Mouse (Mus musculus): ENCODE results near the gene Mvp. TPM values are rescaled to one million over a fixed set of nuclear protein-coding genes. Genes with fewer than 3 reads are reported as not detected.

Mvp gene
- total RNA-seq, 1 experiment from 2014 or later: 111 TPM

DNA sequence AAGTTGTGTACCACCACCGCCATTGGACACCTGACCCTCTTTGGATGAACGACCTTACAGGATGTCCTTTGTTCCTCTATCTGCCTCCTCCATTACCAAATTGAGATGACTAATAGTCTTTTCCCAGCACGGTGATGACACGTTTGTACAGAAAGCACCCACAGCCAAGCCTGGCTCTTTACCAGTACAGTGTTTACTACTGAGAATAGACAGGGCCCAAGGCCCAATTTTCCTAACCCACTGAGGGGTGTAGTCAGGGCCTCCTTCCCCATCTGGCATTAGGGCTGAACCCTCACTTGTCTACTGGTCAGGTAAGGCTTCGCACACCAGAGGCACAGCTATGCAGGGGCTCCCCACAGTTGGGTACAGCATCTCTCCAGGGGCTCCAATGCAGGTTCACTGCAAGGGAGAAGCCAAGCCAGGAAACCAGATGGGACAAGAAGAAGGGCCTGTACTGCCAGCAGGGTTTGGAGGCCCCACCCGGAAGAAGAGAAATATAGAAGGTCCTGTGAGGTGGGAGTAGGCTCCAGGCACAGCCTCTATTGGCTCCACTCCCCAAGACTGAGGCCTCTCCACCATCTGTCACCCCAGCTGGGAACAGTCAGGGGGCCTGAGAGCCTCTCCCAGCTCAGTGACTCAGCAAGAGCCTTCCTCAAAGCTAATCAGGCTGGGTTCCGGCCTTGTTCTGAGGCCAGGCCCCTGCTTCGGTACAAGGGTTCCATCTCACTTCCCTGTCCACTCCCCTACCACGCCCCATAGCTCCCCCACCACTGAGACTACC, 6.0 kb downstream of the Mvp start:
- ATAC-seq (replicated peaks; ENCODE audit: insufficient number of reproducible peaks, low FRiP score, low TSS enrichment, poor library complexity, severe bottlenecking): peak; percentile 91

DNA sequence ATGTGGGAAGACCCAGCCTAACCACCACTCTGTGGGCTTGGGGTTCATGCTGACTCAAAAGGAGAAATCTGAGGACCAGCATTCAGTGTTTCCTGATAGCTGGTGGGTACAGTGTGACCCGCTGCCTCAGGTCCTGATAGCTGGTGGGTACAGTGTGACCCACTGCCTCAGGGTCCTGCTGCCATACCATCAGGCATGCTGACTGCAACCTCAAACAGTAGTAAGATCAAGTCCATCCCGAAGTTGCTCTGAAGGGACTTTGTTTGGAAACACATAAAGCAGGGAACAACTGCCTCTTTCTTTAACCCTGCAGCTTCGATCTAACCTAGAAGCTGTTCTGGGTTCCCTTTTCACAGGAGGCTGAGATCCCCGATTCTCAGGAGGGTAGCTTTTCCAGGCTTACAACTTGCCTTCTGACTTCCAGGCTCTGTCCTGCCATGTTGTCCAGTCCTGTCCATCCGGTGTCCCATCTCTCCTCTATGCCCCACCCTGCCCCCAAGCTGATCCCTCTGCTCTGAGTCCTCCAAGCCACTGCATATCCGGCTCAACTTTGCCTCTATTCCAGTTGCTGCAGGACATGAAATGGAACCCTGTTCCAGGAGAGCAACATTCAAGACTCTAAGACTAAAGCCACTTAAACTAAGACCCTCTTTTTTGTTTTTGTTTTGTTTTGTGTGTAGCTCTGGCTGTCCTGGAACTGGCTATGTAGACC, 7.0 kb downstream of the Mvp start:
- ATAC-seq (replicated peaks; ENCODE audit: insufficient number of reproducible peaks, low FRiP score, low TSS enrichment, poor library complexity, severe bottlenecking): no peak

DNA sequence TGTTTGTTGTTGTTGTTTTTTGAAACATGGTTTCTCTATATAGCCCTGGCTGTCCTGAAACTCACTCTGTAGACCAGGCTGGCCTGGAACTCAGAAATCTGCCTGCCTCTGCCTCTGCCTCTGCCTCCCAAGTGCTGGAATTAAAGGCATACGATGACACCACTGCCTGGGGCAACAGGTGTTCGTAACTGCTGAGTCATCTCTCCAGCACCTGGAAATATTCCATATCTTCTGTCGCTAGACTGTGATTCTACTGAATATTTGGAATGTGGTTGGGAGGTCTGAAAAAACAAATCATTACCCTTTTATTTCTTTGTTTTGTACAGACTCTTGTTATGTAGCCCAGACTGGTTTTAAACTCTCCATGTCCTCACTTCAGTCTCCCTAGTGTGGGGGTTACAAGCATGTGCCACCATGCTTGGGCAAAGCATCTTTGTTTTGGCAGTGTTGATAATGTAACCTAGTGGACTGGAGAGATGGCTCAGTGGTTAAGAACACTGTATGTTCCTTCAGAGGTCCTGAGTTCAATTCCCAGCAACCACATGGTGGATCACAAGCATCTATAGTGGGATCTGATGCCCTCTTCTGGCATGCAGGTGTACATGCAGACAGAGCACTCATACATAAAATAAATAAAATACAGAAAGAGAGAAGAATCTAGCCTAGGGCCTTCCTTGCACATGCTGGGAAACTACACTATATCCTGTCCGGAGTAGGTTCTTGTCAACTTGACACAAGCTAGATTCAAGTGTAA, 10.1 kb downstream of the Mvp start:
- no peak for ATAC-seq (replicated peaks; ENCODE audit: insufficient number of reproducible peaks, low FRiP score, low TSS enrichment, poor library complexity, severe bottlenecking)

DNA sequence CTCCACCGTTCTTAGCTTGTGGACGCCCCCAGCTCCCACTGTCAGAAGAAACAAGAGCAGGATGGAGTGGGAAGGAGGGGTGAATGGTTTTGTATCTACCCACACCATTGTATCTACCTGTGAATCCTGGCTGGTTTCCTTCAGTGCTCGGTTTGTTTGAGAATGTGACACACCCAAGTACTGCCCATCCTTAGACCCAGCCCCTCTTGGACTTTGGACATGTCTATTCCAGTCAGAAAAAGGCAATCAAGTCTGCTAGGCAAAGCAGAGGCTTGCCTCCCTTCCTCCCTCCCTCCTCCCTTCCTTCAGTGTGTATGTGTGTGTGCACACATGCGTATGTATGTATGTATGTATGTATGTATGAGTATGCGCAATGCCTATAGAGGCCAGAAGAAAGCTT, 10.8 kb downstream of the Mvp start:
- no peak for ATAC-seq (replicated peaks; ENCODE audit: insufficient number of reproducible peaks, low FRiP score, low TSS enrichment, poor library complexity, severe bottlenecking)

DNA sequence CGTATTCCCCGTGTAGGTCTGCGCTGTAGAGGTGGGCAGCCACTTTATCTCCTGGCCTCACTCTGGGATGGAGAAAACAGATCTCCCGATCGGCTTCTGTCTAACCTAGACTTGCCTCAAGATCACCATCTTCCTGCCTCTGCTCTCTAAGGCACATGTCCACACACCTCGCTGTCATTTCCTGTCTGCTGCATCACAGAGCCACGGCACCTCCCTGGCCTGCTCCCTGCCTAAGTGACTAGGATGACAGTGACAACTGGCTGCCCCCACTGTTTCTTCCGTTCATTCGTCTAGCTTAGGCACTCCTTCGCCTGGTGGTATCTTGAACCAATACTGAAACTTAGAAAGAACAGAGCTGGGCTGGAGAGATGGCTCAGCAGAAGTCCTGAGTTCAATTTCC, 14.9 kb downstream of the Mvp start:
- no peak for ATAC-seq (replicated peaks; ENCODE audit: insufficient number of reproducible peaks, low FRiP score, low TSS enrichment, poor library complexity, severe bottlenecking)

DNA sequence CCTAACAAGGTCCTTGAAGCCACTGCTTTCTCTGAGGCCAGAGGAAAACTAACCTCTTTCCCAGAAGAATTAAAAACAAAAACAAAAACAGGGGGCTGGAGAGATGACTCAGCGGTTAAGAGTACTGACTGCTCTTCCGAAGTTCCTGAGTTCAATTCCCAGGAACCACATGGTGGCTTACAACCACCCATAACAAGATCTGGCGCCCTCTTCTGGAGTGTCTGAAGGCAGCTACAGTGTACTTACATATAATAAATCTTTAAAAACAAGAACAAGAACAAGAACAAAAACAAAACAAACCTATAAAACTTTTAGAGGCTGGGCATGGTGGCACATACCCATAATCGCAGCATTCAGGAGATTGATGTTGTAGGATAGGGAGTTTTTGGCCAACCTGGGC, 18.0 kb downstream of the Mvp start:
- ATAC-seq (replicated peaks; ENCODE audit: insufficient number of reproducible peaks, low FRiP score, low TSS enrichment, poor library complexity, severe bottlenecking): no peak

DNA sequence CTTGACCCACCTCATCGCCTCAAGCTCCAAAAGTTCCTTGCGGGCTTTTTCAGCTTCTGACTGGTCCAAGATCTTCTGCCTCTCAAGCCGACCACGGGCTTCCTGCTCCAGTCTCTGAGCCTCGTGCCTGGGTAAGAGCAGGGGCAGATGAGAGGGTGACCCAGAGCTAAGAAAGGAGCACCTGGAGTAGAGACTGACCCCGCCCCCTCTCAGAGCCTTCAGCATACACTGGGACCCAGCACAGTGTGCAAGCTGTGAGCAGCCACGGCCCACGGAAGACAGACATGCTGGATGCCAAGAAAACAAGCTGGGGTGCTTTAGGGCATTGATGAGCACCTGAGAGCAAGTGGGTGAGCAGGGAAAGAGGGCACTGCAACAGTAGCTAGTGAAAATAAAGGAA, 25.6 kb downstream of the Mvp start:
- ATAC-seq (replicated peaks; ENCODE audit: insufficient number of reproducible peaks, low FRiP score, low TSS enrichment, poor library complexity, severe bottlenecking): no peak

DNA sequence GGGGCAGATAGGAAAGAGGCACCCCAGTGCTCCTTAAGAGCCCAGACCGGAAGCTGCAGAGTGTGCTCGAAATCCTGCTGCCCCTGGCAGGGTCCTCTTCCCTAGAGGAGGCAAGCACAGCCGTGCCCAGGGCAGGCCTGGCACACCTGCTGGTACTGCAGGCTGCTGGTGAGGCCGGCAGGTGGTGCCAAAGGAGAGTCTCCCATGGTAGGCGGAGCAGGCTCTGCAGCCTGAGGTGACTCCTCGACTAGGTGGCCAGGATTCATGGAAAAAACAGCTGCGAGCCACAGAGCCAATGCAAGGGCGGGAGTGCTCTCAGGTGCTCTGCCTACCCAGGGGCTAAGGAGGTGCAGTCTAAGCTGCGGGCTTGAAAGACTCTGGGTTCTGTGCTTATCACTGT, 28.1 kb downstream of the Mvp start:
- ATAC-seq (replicated peaks; ENCODE audit: insufficient number of reproducible peaks, low FRiP score, low TSS enrichment, poor library complexity, severe bottlenecking): no peak

DNA sequence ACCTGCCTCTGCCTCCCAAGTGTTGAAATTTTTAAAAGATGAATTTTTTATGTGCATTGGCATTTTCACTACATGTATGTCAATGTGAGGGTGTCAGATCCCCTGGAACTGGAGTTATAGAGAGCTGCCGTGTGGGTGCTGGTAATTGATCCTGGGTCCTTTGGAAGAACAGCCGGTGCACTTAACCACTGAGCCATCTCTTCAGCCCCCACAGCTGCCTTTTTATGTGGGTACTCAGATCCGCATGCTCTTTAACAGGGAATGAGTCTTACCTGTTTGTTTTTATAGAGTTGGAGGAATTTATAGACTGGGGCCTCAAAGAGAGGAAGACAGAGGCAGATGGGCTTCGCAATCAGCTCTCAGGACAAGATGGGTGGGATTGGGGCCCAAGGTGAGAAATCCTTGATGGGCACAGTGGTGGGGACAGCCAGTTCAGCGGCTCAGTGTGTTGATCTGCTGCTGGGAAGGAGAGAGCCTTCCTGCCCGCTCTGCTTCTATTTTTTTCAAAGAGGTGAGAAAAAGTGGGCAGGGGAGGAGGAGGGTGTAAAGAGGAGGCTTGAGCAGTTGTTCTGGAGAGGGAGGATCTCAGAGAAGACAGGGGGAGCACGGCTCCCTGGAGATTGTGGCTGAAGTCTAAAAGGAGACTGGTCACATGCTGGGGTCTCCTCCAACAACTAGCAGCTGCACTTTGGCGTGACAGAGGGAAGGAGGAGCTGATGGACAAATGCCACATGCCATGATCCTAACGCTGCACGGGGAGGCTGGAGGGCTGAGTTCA, 29.6 kb downstream of the Mvp start:
- no peak for ATAC-seq (replicated peaks; ENCODE audit: insufficient number of reproducible peaks, low FRiP score, low TSS enrichment, poor library complexity, severe bottlenecking)

DNA sequence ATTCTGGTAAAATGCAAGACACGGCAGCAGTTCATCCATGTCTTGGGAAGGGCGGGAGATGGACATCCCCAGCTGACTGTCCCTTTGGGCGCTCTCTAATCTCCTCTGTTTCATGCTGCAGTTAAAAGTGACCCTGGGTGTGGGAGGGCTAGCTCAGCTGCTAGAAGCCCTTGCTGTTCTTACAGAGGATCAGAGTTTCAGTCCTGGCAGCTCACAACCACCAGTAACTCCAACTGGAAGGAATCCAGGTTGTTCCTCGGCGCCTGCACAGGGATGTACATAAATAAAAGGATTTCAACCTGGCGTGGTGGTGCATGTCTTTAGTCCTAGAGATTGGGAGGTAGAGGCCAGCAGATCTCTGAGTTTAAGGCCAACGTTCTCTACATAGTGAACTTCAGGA, 31.3 kb downstream of the Mvp start:
- no peak for ATAC-seq (replicated peaks; ENCODE audit: insufficient number of reproducible peaks, low FRiP score, low TSS enrichment, poor library complexity, severe bottlenecking)

DNA sequence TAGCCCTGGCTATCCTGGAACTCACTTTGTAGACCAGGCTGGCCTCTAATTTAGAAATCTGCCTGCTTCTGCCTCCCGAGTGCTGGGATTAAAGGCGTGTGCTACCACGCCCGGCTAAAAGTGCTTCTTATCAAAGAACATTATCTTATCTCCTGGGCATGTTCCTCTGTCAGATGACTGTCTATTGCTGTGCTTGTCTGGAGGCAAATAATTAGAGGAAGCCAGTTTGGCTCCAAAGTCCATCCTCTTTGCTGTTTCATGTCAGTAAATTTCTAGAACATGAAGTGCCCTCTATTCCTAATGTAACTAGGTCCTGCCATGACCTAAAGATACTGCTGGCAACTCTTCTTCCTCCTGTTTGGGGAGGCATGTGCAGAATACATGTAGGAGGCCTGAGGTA, 32.4 kb downstream of the Mvp start:
- no peak for ATAC-seq (replicated peaks; ENCODE audit: insufficient number of reproducible peaks, low FRiP score, low TSS enrichment, poor library complexity, severe bottlenecking)

DNA sequence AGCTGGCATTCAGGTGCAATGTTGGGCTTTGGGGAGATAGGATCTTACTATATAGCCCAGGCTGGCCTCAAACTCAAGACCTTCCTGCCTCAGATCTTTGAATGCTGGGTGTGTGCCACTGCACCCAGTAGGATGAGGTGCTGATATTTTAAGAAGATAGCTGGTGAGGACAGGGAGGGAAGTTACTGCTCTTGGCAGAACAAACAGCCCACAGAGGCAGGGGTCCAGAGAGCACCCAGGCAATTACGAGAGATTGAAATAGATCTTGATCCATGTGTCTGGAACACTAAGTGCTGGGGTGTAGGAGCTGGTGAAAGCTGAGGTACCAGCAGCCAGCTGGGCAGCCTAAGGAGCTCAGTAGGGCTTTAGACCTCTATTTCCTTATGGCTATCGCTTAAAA, 32.8 kb downstream of the Mvp start:
- ATAC-seq (replicated peaks; ENCODE audit: insufficient number of reproducible peaks, low FRiP score, low TSS enrichment, poor library complexity, severe bottlenecking): no peak

DNA sequence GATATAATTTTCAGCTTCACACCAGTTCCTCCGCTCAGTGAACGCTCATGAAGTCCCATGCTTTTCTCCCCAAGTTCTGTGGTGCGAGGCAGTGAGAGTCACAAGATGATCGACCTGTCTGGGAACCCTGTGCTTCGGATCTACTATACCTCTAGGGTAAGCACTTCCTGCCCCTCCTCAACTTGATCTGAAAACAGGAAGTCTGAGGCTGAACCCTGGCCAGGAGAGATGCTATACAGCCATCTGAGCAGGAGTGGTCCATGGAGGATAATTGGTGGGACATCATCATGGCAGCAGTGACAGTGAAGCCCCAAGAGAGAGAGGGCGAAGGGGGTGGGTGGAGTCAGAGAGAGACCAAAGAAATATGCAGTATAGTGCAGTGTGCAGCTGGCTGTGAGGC, 35.6 kb downstream of the Mvp start:
- no peak for ATAC-seq (replicated peaks; ENCODE audit: insufficient number of reproducible peaks, low FRiP score, low TSS enrichment, poor library complexity, severe bottlenecking)

DNA sequence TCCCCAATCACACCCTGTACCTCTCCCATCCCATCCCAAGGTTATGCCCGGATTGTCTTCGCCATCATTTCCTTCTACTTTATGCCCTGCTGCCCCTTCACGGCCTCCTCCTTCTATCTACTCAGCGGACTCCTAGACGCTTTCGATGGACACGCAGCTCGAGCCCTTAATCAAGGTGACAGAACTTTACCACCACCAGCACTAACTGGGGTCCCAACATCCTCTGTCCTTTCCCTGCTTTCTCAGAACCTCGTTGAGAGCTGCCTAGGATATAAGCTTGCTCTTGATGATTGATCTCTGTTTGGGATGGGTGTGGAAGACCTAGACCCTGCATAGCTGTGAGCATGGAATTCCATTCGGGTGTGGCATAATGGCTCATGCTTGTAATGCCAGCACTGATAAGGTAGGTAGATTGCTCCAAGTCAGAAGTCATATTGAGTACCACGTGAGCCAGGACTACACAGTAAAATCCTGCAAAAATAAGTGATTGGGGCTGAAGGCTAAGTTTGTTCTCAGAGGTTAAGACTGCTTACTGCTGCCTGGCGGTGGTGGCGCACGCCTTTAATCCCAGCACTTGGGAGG, 37.5 kb downstream of the Mvp start:
- ATAC-seq (replicated peaks; ENCODE audit: insufficient number of reproducible peaks, low FRiP score, low TSS enrichment, poor library complexity, severe bottlenecking): no peak

DNA sequence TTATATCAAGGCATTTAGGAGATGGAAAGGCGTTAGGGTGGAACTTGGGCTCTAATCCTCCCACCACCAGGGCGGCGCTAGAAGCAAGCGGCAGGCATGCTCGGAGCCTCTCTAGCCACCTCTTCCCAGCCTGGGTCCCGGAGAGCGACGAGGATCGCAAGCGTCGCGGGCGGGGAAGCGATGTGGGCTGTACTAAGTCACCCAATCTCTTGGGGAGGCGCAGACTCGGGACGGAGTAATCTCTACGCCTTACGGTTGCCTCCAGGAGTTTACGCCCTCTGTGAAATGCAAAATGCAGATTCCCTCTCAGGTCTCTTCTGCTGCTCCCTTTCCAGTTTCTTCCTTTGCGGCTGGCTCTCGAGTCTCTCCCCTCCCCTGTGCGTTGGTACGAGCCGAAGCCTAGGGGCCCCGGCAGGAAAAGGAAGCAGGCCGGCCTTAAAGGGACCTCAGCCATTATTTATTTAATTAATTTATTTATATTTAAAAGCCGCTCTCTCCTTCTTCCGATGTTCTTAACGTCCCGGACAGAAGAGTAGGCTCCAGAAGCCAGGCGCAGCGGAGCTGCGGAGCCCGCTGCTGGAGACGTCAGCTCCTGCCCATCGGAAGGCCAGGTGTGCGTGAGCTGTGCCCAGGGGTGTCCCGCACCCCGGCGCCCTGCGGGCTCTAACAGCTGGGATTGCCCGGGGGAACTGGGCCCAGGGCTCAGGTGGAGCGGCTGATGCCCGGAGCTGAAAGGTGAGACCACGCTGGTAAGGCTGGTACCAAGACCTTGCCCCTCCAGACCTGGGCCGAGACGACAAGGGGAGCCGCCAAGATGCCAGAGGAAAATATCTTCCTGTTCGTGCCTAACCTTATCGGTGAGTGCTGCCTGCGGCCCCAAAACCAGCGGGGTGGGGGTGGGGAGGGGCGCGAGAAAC, 38.2 kb downstream of the Mvp start, which contains the start of gene Cdiptos:
Gene Cdiptos (minus strand): TSS at position 149 of the 917 bp plus-strand sequence.
- peak; percentile 95 for ATAC-seq (replicated peaks; ENCODE audit: insufficient number of reproducible peaks, low FRiP score, low TSS enrichment, poor library complexity, severe bottlenecking)

DNA sequence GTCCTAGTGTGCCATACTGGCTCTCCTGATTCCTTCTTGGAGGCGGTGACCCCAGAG, 38.7 kb downstream of the Mvp start, which contains the start of gene Cdipt:
Gene Cdipt (plus strand): TSS at position 22 of the 57 bp plus-strand sequence.
- ATAC-seq (replicated peaks; ENCODE audit: insufficient number of reproducible peaks, low FRiP score, low TSS enrichment, poor library complexity, severe bottlenecking): no peak

DNA sequence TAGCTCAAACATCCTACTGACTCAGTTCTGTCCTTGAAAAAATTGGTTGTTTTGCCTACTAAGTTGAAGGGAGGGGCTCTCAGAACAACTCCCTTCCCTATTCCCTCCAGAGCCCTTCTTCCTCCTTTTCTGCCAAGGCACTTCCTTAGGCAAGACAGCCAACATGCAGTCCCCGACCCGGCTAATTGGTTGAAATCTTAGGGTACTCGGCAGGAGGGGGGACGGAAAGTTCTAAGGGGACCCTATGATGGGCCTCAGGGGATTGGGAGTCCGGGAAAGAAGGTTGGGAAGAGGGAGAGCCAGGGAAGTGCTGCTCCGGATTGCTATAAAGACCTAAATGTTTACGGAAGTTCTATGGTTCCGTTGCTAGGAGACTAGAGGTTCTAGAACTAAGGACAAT, 38.9 kb downstream of the Mvp start:
- peak; percentile 42 for ATAC-seq (replicated peaks; ENCODE audit: insufficient number of reproducible peaks, low FRiP score, low TSS enrichment, poor library complexity, severe bottlenecking)

DNA sequence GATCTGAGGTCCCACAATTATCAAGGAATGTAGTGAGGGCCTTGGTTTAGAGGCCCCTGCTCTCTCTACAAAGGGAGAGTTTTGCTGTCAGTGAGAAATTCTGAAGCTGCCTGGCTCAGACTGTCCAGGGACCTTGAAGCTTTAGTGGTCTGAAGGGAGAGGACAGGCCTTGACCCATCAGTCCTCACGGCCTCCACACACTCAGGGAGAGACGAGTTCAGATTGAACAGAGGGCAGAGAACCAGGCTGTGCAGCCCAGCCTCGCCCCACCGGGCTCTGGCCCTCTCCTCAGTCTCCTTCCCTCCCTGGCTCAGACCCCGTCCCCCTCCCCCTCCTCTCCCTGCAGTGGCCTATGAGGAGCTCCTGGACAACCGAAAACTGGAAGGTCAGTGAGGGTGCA, 47.1 kb downstream of the Mvp start:
- no peak for ATAC-seq (replicated peaks; ENCODE audit: insufficient number of reproducible peaks, low FRiP score, low TSS enrichment, poor library complexity, severe bottlenecking)

Data from monocyte, adult 5-6 weeks (primary cell).